Mouse (Mus musculus) bone marrow macrophage, adult 2 months (primary cell): ENCODE measurements around the gene Grin2c.

Experiments used
- CTCF ChIP-seq: IDR thresholded peaks from 2 replicates; pipeline ENCODE4 v1.5.1; 2012; ENCODE audit warnings: low read depth, mild to moderate bottlenecking, low read length, moderate library complexity
- POLR2A ChIP-seq: IDR thresholded peaks from 2 replicates; pipeline ENCODE4 v1.6.1; 2012; ENCODE audit warnings: mild to moderate bottlenecking, low read depth, low read length, borderline replicate concordance

- no peak for TF ChIP-seq CTCF
- no peak for TF ChIP-seq POLR2A
Observed at GRCm38 (mm10) chr11:115267061-115267883, at the start of gene Grin2c.
